ENCODE assay signal across 16 mouse cellular contexts in genomic region chr9:120764663-120765062, GRCm38 (mm10).
DNase-seq lines count a peak whose midpoint lies in the region; ATAC-seq lines count a peak whose summit lies in the region.
"Had no signal": no experiment of that assay in that cellular context is flagged by ENCODE, and none has a peak within 500 bp of the region (broad histone marks: within the 10 kb centered on the region; RNA-seq: fewer than 3 reads in every experiment).

No protein-coding gene starts in this region.

- WGBS in kidney, embryonic 15.5 days, result 26% methylated on average over 9 of the region's 9 CpGs
- WGBS in limb, embryonic 10.5 days, result 76% methylated on average over 9 of the region's 9 CpGs
- 87% methylated on average over 9 of the region's 9 CpGs for WGBS in heart, embryonic 12.5 days
- 86% methylated on average over 9 of the region's 9 CpGs for WGBS in forebrain, embryonic 13.5 days

- no peaks in the 10 kb centered on the region for H3K36me3 ChIP-seq in kidney, embryonic 15.5 days
- no peaks in the 10 kb centered on the region for H3K36me3 ChIP-seq in limb, embryonic 10.5 days
- no peaks in the 10 kb centered on the region for H3K36me3 ChIP-seq in heart, embryonic 12.5 days
- H3K36me3 ChIP-seq in forebrain, embryonic 13.5 days (ENCODE audit: poor library complexity, severe bottlenecking), result no peaks in the 10 kb centered on the region
- H3K36me3 ChIP-seq: embryonic facial prominence, embryonic 13.5 days; heart, embryonic 15.5 days; liver, embryonic 15.5 days; midbrain, embryonic 12.5 days; neural tube, embryonic 12.5 days had no signal

- no peak overlapping the region for H3K9ac ChIP-seq in kidney, embryonic 15.5 days
- no peak overlapping the region for H3K9ac ChIP-seq in heart, embryonic 12.5 days
- no peak overlapping the region for H3K9ac ChIP-seq in forebrain, embryonic 13.5 days
- H3K9ac ChIP-seq: embryonic facial prominence, embryonic 13.5 days; heart, embryonic 15.5 days; liver, embryonic 15.5 days; midbrain, embryonic 12.5 days; neural tube, embryonic 12.5 days had no signal

- intact Hi-C loops in left cerebral cortex, postnatal 36 days (cut with DNase I), result no loop called here

- peak; percentile 19 for DNase-seq in kidney, adult 18-20 months
- no peak for DNase-seq in kidney, adult 11 months
- DNase-seq in limb, embryonic 10.5 days (ENCODE audit: low spot score), result no peak
- peak; percentile 57 for DNase-seq in lung, postnatal 25 days (ENCODE audit: low spot score)
- no peak for DNase-seq in left cerebral cortex, postnatal 36 days (ENCODE audit: low spot score in 2 of 2)
- DNase-seq: B cell, adult 2 months; left cerebral cortex, postnatal 4 days; right cerebral cortex, postnatal 14 days had no signal

- H3K27ac ChIP-seq in kidney, embryonic 15.5 days, result peak overlapping the region; percentile 46; the same call in 1 of the 2 replicates
- H3K27ac ChIP-seq in limb, embryonic 10.5 days, result peak overlapping the region; percentile 9; the same call in 1 of the 2 replicates
- H3K27ac ChIP-seq in heart, embryonic 12.5 days (ENCODE audit: poor library complexity, severe bottlenecking), result no peak overlapping the region
- no peak overlapping the region for H3K27ac ChIP-seq in forebrain, embryonic 13.5 days
- H3K27ac ChIP-seq: embryonic facial prominence, embryonic 13.5 days; heart, embryonic 15.5 days; liver, embryonic 15.5 days; midbrain, embryonic 12.5 days; neural tube, embryonic 12.5 days had no signal

- no peak overlapping the region for H3K4me2 ChIP-seq in kidney, embryonic 15.5 days
- H3K4me2 ChIP-seq in heart, embryonic 12.5 days, result no peak overlapping the region
- no peak overlapping the region for H3K4me2 ChIP-seq in forebrain, embryonic 13.5 days
- H3K4me2 ChIP-seq: embryonic facial prominence, embryonic 13.5 days; heart, embryonic 15.5 days; liver, embryonic 15.5 days; midbrain, embryonic 12.5 days; neural tube, embryonic 12.5 days had no signal

- no peak overlapping the region for H3K4me3 ChIP-seq in kidney, embryonic 15.5 days (replicated peaks)
- H3K4me3 ChIP-seq in limb, embryonic 10.5 days, result no peak overlapping the region
- H3K4me3 ChIP-seq in heart, embryonic 12.5 days, result no peak overlapping the region
- H3K4me3 ChIP-seq in forebrain, embryonic 13.5 days, result no peak overlapping the region
- H3K4me3 ChIP-seq: embryonic facial prominence, embryonic 13.5 days; heart, embryonic 15.5 days; liver, embryonic 15.5 days; midbrain, embryonic 12.5 days; neural tube, embryonic 12.5 days had no signal

- no peaks in the 10 kb centered on the region for H3K27me3 ChIP-seq in kidney, embryonic 15.5 days
- no peaks in the 10 kb centered on the region for H3K27me3 ChIP-seq in limb, embryonic 10.5 days (ENCODE audit: low read depth, poor library complexity, severe bottlenecking)
- no peaks in the 10 kb centered on the region for H3K27me3 ChIP-seq in heart, embryonic 12.5 days (replicated peaks)
- no peaks in the 10 kb centered on the region for H3K27me3 ChIP-seq in forebrain, embryonic 13.5 days
- H3K27me3 ChIP-seq: embryonic facial prominence, embryonic 13.5 days; heart, embryonic 15.5 days; liver, embryonic 15.5 days; midbrain, embryonic 12.5 days; neural tube, embryonic 12.5 days had no signal

- H3K4me1 ChIP-seq in kidney, embryonic 15.5 days, result peaks cover 31% of the 10 kb centered on the region
- H3K4me1 ChIP-seq in limb, embryonic 10.5 days, result peaks cover 23% of the 10 kb centered on the region
- H3K4me1 ChIP-seq in heart, embryonic 12.5 days (replicated peaks), result no peaks in the 10 kb centered on the region
- H3K4me1 ChIP-seq in forebrain, embryonic 13.5 days, result peaks cover 8% of the 10 kb centered on the region
- H3K4me1 ChIP-seq: heart, embryonic 15.5 days had no signal

- 0 out of 2 replicates have a peak, but pooled peaks cover 2% of the 10 kb centered on the region for H3K9me3 ChIP-seq in kidney, embryonic 15.5 days (replicated peaks)
- no peaks in the 10 kb centered on the region for H3K9me3 ChIP-seq in limb, embryonic 10.5 days (replicated peaks)
- H3K9me3 ChIP-seq in heart, embryonic 12.5 days (replicated peaks), result 0 out of 2 replicates have a peak, but pooled peaks cover 3% of the 10 kb centered on the region
- H3K9me3 ChIP-seq in forebrain, embryonic 13.5 days (replicated peaks), result no peaks in the 10 kb centered on the region
- H3K9me3 ChIP-seq: embryonic facial prominence, embryonic 13.5 days; heart, embryonic 15.5 days; liver, embryonic 15.5 days; midbrain, embryonic 12.5 days; neural tube, embryonic 12.5 days had no signal

- no peak for ATAC-seq in kidney, embryonic 15.5 days (replicated peaks; ENCODE audit: low FRiP score)
- no peak for ATAC-seq in heart, embryonic 12.5 days (ENCODE audit: insufficient number of reproducible peaks, low FRiP score)
- ATAC-seq in forebrain, embryonic 13.5 days, result no peak

Comparison
In these comparisons a context has a peak if more than half of its experiments do, and no peak if none do; other contexts are left out.
1. DNase-seq: peak in kidney, adult 18-20 months (single experiment) and lung, postnatal 25 days (single experiment); none in kidney, adult 11 months (single experiment), limb, embryonic 10.5 days (single experiment) and left cerebral cortex, postnatal 36 days (0 of 2).
2. H3K27ac ChIP-seq: peak in kidney, embryonic 15.5 days (single experiment) and limb, embryonic 10.5 days (single experiment); none in heart, embryonic 12.5 days (single experiment) and forebrain, embryonic 13.5 days (single experiment).